Mouse (Mus musculus): ENCODE results near the gene Akr1d1. TPM values are rescaled to one million over a fixed set of nuclear protein-coding genes. Genes with fewer than 3 reads are reported as not detected.

The Akr1d1 gene
- polyA plus RNA-seq, 1 experiment from 2014 or later = 0.21 TPM

- no peak overlapping the region for H3K4me3 ChIP-seq (replicated peaks)
- 88% methylated on average over 3 of the region's 3 CpGs for WGBS
- no peak overlapping the region for H3K9ac ChIP-seq
- H3K4me1 ChIP-seq (replicated peaks) = 0 out of 2 replicates have a peak, but pooled peaks cover 5% of the 10 kb centered on the region
- no peaks in the 10 kb centered on the region for H3K36me3 ChIP-seq
- no peak overlapping the region for H3K4me2 ChIP-seq (replicated peaks)
- ATAC-seq = no peak
- H3K27me3 ChIP-seq (replicated peaks) = no peaks in the 10 kb centered on the region
- no peaks in the 10 kb centered on the region for H3K9me3 ChIP-seq
- no peak overlapping the region for H3K27ac ChIP-seq
Observed at GRCm38 (mm10) chr6:37536831-37537230, 6.9 kb downstream of the Akr1d1 start.

- no peak overlapping the region for H3K4me2 ChIP-seq (replicated peaks)
- no peaks in the 10 kb centered on the region for H3K27me3 ChIP-seq (replicated peaks)
- no peak for ATAC-seq
- 84% methylated on average over 3 of the region's 3 CpGs for WGBS
- no peak overlapping the region for H3K9ac ChIP-seq
- 0 out of 2 replicates have a peak, but pooled peaks cover 5% of the 10 kb centered on the region for H3K4me1 ChIP-seq (replicated peaks)
- no peaks in the 10 kb centered on the region for H3K36me3 ChIP-seq
- no peak overlapping the region for H3K4me3 ChIP-seq (replicated peaks)
- H3K27ac ChIP-seq = no peak overlapping the region
- no peaks in the 10 kb centered on the region for H3K9me3 ChIP-seq
Observed at GRCm38 (mm10) chr6:37537801-37538200, 7.8 kb downstream of the Akr1d1 start.

GRCm38 (mm10) chr6:37538792-37539191, 8.8 kb downstream of the Akr1d1 start:
- 76% methylated on average over 5 of the region's 5 CpGs for WGBS
- no peaks in the 10 kb centered on the region for H3K9me3 ChIP-seq
- 0 out of 2 replicates have a peak, but pooled peaks cover 5% of the 10 kb centered on the region for H3K4me1 ChIP-seq (replicated peaks)
- no peak overlapping the region for H3K27ac ChIP-seq
- H3K36me3 ChIP-seq = no peaks in the 10 kb centered on the region
- no peaks in the 10 kb centered on the region for H3K27me3 ChIP-seq (replicated peaks)
- ATAC-seq = no peak
- H3K9ac ChIP-seq = no peak overlapping the region
- H3K4me2 ChIP-seq (replicated peaks) = no peak overlapping the region
- no peak overlapping the region for H3K4me3 ChIP-seq (replicated peaks)

GRCm38 (mm10) chr6:37539403-37539802, 9.4 kb downstream of the Akr1d1 start:
- Histone ChIP-seq H3K36me3 (no peaks in the 10 kb centered on the region), H3K27ac (no peak overlapping the region), H3K4me2 (replicated peaks) (peak overlapping the region; percentile 17; the same call in 1 of the 2 replicates), H3K9me3 (no peaks in the 10 kb centered on the region), H3K4me1 (replicated peaks) (0 out of 2 replicates have a peak, but pooled peaks cover 5% of the 10 kb centered on the region), H3K27me3 (replicated peaks) (no peaks in the 10 kb centered on the region), H3K4me3 (replicated peaks) (no peak overlapping the region), H3K9ac (no peak overlapping the region)
- WGBS = 44% methylated on average over 9 of the region's 9 CpGs
- peak; percentile 53; the same call in 1 of the 2 replicates for ATAC-seq

DNA sequence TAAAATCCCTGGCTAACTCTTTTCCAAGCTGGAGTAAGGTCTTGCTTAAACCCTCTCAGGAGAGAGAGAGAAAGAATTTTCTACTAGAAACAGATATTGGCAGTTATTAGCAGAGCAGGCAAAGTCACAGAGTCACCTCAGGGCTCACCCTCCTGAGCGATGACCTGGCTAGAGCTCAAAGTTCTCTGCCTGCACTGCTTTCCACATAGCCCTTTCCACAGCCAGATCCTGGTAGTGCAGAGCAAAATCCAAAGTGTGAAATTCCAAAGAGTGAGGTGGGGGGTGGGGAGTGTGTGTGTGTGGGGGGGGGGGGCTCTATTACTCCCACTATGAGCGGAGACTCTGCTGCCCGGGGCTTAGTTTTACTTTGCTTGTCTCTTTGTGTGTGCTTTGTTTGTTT, 10.1 kb downstream of the Akr1d1 start:
- Histone ChIP-seq H3K27ac (no peak overlapping the region), H3K9ac (no peak overlapping the region), H3K4me2 (replicated peaks) (no peak overlapping the region), H3K36me3 (no peaks in the 10 kb centered on the region), H3K4me1 (replicated peaks) (0 out of 2 replicates have a peak, but pooled peaks cover 5% of the 10 kb centered on the region), H3K27me3 (replicated peaks) (no peaks in the 10 kb centered on the region), H3K4me3 (replicated peaks) (no peak overlapping the region), H3K9me3 (no peaks in the 10 kb centered on the region)
- peak; percentile 86 for ATAC-seq
- whole genome bisulfite sequencing = 58% methylated on average over 3 of the region's 3 CpGs

DNA sequence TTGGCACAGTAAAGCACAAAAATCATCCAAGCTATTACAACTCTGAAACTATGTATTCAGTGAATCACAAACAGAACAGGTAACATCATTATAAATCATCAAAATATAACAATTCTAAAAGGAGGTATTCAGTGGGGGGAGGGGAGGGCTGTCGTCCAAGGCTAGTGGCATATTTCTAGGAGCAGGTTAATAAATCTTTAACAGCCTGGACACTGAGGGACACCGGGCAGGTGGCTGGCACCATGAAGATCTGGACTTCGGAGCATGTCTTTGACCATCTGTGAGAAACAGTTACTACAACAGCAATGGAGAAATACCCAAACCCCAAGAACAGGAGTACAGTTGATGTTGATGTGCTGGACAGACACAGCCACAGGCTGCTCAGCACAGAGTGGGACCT, 11.2 kb downstream of the Akr1d1 start:
- no peaks in the 10 kb centered on the region for H3K36me3 ChIP-seq
- 54% methylated on average over 3 of the region's 3 CpGs for WGBS
- H3K9me3 ChIP-seq = no peaks in the 10 kb centered on the region
- no peak for ATAC-seq
- 0 out of 2 replicates have a peak, but pooled peaks cover 5% of the 10 kb centered on the region for H3K4me1 ChIP-seq (replicated peaks)
- no peak overlapping the region for H3K4me3 ChIP-seq (replicated peaks)
- no peak overlapping the region for H3K9ac ChIP-seq
- no peak overlapping the region for H3K27ac ChIP-seq
- no peaks in the 10 kb centered on the region for H3K27me3 ChIP-seq (replicated peaks)
- no peak overlapping the region for H3K4me2 ChIP-seq (replicated peaks)

DNA sequence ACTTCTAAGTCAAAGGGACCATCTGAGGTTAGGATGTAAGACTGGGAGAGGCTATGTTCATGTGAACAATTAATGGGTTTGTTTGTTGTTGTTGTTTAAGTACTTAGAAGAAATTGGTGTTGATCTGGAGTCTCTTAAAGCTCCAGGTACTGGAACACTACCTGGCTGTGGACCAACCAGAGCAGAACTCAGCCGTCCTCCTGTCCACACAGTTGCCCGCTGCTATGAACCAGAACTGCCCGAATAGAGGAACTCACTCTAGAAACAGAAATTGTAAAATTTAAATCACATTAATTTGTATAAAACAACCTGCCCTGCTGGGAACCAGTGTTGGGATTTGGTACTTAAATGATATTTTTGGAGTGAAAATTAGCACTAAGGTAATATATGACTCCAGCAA, 12.2 kb downstream of the Akr1d1 start:
- H3K9ac ChIP-seq = no peak overlapping the region
- WGBS = 95% methylated on average over 3 of the region's 3 CpGs
- H3K4me3 ChIP-seq (replicated peaks) = no peak overlapping the region
- no peak overlapping the region for H3K4me2 ChIP-seq (replicated peaks)
- H3K36me3 ChIP-seq = no peaks in the 10 kb centered on the region
- 0 out of 2 replicates have a peak, but pooled peaks cover 5% of the 10 kb centered on the region for H3K4me1 ChIP-seq (replicated peaks)
- H3K9me3 ChIP-seq = no peaks in the 10 kb centered on the region
- no peaks in the 10 kb centered on the region for H3K27me3 ChIP-seq (replicated peaks)
- no peak for ATAC-seq
- no peak overlapping the region for H3K27ac ChIP-seq

- ATAC-seq = no peak
- H3K9me3 ChIP-seq = no peaks in the 10 kb centered on the region
- H3K4me2 ChIP-seq (replicated peaks) = no peak overlapping the region
- no peak overlapping the region for H3K27ac ChIP-seq
- no peaks in the 10 kb centered on the region for H3K4me1 ChIP-seq (replicated peaks)
- no peak overlapping the region for H3K4me3 ChIP-seq (replicated peaks)
- H3K9ac ChIP-seq = no peak overlapping the region
- H3K36me3 ChIP-seq = no peaks in the 10 kb centered on the region
- H3K27me3 ChIP-seq (replicated peaks) = no peaks in the 10 kb centered on the region
- WGBS = 87% methylated on average over 2 of the region's 2 CpGs
Observed at GRCm38 (mm10) chr6:37552760-37553159, 22.8 kb downstream of the Akr1d1 start.

DNA sequence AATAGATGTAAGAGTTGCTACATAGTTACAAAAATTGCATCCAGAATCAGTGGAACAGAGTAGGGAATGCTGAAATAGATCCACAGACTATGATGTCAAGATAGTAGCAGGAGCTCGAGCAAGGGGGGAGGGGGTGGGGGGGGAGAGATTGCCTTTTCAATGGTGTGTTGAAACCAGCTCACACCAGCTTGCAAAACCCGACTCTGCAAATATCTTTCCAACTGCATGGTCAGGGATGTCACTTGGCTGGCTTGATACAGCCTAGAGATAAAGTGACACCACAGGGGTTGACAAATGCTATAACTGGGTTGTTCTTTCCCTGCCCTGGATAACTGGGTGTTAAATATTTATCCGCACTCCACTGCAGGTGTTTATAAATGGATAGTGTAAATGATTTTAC, 24.0 kb downstream of the Akr1d1 start:
- Histone ChIP-seq H3K9me3 (no peaks in the 10 kb centered on the region), H3K27me3 (replicated peaks) (no peaks in the 10 kb centered on the region), H3K4me3 (replicated peaks) (no peak overlapping the region), H3K4me2 (replicated peaks) (no peak overlapping the region), H3K9ac (no peak overlapping the region), H3K27ac (no peak overlapping the region), H3K4me1 (replicated peaks) (no peaks in the 10 kb centered on the region), H3K36me3 (no peaks in the 10 kb centered on the region)
- WGBS = 66% methylated on average over 3 of the region's 3 CpGs
- ATAC-seq = no peak

DNA sequence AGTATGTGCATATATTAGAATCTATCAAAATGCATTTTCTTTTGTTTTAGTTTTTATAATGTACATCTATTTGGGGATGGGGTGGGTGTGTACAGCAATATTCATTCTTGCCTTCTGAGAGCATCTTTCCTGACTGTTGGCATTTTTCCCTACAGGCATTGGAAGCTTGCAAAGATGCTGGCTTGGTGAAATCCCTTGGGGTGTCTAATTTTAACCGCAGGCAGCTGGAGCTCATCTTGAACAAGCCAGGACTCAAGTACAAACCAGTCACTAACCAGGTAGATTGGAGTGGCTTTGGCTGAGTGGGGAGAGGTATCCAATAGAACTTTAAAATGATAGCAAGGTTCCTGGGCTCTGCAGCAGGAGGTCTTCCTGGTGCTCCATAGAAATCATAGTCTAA, 24.4 kb downstream of the Akr1d1 start:
- no peak overlapping the region for H3K4me3 ChIP-seq (replicated peaks)
- ATAC-seq = no peak
- WGBS = 82% methylated on average over 1 of the region's 1 CpGs

DNA sequence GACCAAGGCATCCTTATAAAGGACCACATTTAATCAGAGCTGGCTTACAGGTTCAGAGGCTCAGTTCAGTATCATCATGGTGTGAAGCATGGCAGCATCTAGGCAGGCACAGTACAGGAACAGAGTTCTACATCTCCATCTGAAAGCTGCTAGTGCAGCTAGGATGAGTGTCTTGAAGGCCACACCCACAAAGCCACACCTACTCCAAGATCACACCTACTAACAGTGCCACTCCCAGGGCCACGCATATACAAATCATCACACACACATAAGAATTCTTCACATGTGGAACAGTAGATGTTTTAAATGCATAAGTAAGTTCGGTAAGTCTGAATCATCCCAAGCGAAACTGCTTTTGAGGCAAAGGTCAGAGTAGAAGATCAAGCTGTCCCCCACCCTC, 33.9 kb downstream of the Akr1d1 start:
- 85% methylated on average over 3 of the region's 3 CpGs for WGBS

More for the DNA sequence above, 24.4 kb downstream of the Akr1d1 start:
- Histone ChIP-seq H3K9ac (no peak overlapping the region), H3K4me1 (replicated peaks) (no peaks in the 10 kb centered on the region), H3K36me3 (no peaks in the 10 kb centered on the region), H3K9me3 (no peaks in the 10 kb centered on the region), H3K27ac (no peak overlapping the region), H3K4me2 (replicated peaks) (no peak overlapping the region), H3K27me3 (replicated peaks) (no peaks in the 10 kb centered on the region)

DNA sequence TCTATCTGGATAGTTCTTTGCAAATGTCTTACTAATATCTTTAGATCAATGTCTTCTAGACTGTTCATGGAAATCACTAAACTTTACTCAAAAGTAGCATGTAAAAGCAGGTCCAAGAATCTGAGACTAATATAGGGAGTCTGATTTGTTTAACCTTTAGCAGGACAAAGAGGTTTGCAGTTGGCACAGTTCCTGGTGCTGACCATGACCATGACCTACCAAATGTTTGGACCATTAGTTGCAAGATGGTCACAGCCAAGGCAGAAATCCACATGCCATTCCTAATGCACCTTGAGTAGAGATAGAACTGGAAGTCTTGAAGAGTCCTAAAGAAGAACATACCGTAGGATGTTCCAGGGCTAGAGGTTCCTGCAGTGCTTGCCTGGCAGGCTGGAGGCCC, 37.4 kb downstream of the Akr1d1 start:
- H3K4me2 ChIP-seq (replicated peaks) = no peak overlapping the region
- WGBS = 100% methylated on average over 1 of the region's 1 CpGs
- no peaks in the 10 kb centered on the region for H3K4me1 ChIP-seq (replicated peaks)
- H3K27ac ChIP-seq = no peak overlapping the region
- H3K27me3 ChIP-seq (replicated peaks) = no peaks in the 10 kb centered on the region
- H3K9me3 ChIP-seq = no peaks in the 10 kb centered on the region
- H3K9ac ChIP-seq = no peak overlapping the region
- H3K4me3 ChIP-seq (replicated peaks) = no peak overlapping the region
- no peaks in the 10 kb centered on the region for H3K36me3 ChIP-seq
- ATAC-seq = no peak

More for the DNA sequence above, 33.9 kb downstream of the Akr1d1 start:
- no peak overlapping the region for H3K4me3 ChIP-seq (replicated peaks)
- ATAC-seq = no peak
- no peak overlapping the region for H3K4me2 ChIP-seq (replicated peaks)
- no peaks in the 10 kb centered on the region for H3K27me3 ChIP-seq (replicated peaks)
- H3K27ac ChIP-seq = no peak overlapping the region
- H3K9me3 ChIP-seq = no peaks in the 10 kb centered on the region
- no peaks in the 10 kb centered on the region for H3K4me1 ChIP-seq (replicated peaks)
- H3K36me3 ChIP-seq = no peaks in the 10 kb centered on the region
- H3K9ac ChIP-seq = no peak overlapping the region

DNA sequence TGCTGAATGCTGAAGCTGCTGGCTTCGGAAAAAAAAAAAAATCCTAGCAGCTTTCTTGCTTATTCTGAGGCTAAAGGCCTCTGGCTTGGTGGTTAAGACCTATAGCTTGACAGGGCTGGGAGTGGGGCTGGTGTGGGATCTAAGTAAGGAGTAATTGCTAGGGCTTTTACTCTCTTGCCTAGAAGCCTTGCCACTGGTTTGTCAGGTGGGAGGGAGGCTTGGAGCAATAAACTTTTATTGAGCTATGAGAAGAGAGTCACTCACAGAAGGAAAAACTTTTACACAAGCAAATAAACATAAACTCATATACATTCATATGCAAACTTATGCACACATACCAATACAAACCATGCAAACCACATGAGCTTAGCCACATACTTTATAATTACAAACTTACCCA, 42.0 kb downstream of the Akr1d1 start:
- no peaks in the 10 kb centered on the region for H3K4me1 ChIP-seq (replicated peaks)
- H3K36me3 ChIP-seq = no peaks in the 10 kb centered on the region
- H3K4me3 ChIP-seq (replicated peaks) = no peak overlapping the region
- 33% methylated on average over 1 of the region's 1 CpGs for WGBS
- H3K9me3 ChIP-seq = no peaks in the 10 kb centered on the region
- no peaks in the 10 kb centered on the region for H3K27me3 ChIP-seq (replicated peaks)
- 0 out of 2 replicates have a peak, but pooled peaks have one; percentile 57 for ATAC-seq
- no peak overlapping the region for H3K4me2 ChIP-seq (replicated peaks)
- no peak overlapping the region for H3K27ac ChIP-seq
- H3K9ac ChIP-seq = no peak overlapping the region
